Mouse (Mus musculus): ENCODE data around the gene Cfap161. TPM values are rescaled to one million over a fixed set of nuclear protein-coding genes. Genes with fewer than 3 reads are reported as not detected.

Cfap161 gene
- polyA plus RNA-seq, 1 experiment = 0.08 TPM

DNA sequence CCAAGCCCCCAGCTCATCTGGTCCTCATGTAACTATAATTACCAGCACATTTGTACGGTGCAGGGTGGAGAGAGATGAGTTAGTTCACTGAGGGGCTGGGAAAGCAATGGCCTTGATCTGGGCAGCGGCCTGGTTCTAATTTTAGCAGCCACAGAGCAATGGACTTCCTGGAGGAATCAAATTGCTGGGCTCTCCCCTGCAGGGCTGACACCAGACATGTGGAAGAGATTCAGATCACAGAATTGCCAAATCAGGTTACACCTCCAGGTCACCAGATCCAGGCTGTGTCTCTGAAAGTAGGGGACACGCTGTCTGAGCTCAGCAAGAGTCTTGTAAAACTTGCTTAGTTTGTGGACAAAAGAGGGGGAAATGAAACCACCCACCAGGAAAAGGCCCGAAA, 19.3 kb upstream of the Cfap161 start:
- Histone ChIP-seq H3K4me2 (ENCODE audit: low read depth) (peak overlapping the region; percentile 67), H3ac (ENCODE audit: control insufficient read depth, insufficient read length) (no peak overlapping the region), H3K36me3 (ENCODE audit: control insufficient read depth, insufficient read depth) (no peaks in the 10 kb centered on the region), H3K4me3 (no peak overlapping the region), H3K79me2 (ENCODE audit: control insufficient read depth, insufficient read depth) (no peaks in the 10 kb centered on the region), H3K27me3 (ENCODE audit: control insufficient read depth, insufficient read depth, insufficient read length) (no peaks in the 10 kb centered on the region)
- TF ChIP-seq E2F4 (IDR thresholded peaks at IDR 0.05; ENCODE audit: insufficient read depth) = no peak

DNA sequence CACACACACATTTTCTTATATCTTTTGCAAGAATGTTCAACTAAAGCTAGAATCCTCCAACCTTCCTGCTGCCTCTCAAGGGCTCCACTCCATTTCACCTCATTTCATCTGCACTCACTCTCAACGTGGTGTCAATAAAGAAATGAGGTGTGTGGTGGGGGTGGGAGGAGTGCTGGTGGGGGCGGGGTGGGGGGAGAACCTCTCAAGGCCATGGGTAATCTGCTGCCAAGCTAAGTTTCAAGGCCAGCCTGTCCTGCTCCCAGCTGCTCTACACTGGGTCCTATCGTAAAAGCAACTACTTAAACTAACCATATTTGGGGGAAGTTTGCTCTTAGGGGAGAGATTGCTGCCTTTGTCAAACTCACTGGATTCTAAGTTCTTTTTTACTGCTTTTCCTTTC, 18.8 kb upstream of the Cfap161 start:
- Histone ChIP-seq H3K36me3 (ENCODE audit: control insufficient read depth, insufficient read depth) (no peaks in the 10 kb centered on the region), H3ac (ENCODE audit: control insufficient read depth, insufficient read length) (no peak overlapping the region), H3K4me2 (ENCODE audit: low read depth) (peak overlapping the region; percentile 67), H3K4me3 (no peak overlapping the region), H3K27me3 (ENCODE audit: control insufficient read depth, insufficient read depth, insufficient read length) (no peaks in the 10 kb centered on the region), H3K79me2 (ENCODE audit: control insufficient read depth, insufficient read depth) (no peaks in the 10 kb centered on the region)
- TF ChIP-seq MYOD1 (IDR thresholded peaks at IDR 0.05; ENCODE audit: control insufficient read depth in 1 of 3, insufficient read length in 2 of 3, low read depth in 2 of 3) = no peak
- TF ChIP-seq USF1 (IDR thresholded peaks at IDR 0.05; ENCODE audit: low read depth) = no peak
- no peak for TF ChIP-seq MAX (IDR thresholded peaks at IDR 0.05; ENCODE audit: low read depth)
- no peak for TF ChIP-seq TCF12 (IDR thresholded peaks at IDR 0.05; ENCODE audit: insufficient read depth, poor library complexity, severe bottlenecking)
- no peak for TF ChIP-seq TCF3 (IDR thresholded peaks at IDR 0.05; ENCODE audit: insufficient read length, low read depth)
- TF ChIP-seq E2F4 (IDR thresholded peaks at IDR 0.05; ENCODE audit: insufficient read depth) = no peak
- no peak for TF ChIP-seq CEBPB (IDR thresholded peaks at IDR 0.05; ENCODE audit: insufficient read depth, poor library complexity, severe bottlenecking)
- no peak for TF ChIP-seq POLR2AphosphoS2 (IDR thresholded peaks at IDR 0.05; ENCODE audit: insufficient read length, low read depth)

DNA sequence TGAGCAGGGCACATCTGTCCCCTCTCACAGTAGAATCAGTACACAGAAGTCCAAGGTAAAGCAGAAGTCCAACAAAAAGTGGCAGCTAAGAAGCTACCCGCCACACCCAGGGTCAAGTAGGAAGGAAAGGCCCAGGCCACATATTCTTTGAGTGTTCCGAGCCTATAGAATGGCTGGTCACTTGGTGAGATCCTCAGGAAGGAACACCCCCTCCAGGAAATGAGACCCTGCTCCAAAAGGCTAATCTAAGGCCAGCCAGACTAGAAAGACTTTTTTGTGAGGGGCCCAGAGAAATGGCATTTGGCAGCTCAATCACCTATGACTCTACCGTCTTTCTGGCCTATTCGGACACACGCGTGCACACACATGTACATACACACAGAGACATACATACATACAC, 18.3 kb upstream of the Cfap161 start:
- no peak overlapping the region for H3ac ChIP-seq (ENCODE audit: control insufficient read depth, insufficient read length)
- no peaks in the 10 kb centered on the region for H3K27me3 ChIP-seq (ENCODE audit: control insufficient read depth, insufficient read depth, insufficient read length)
- H3K36me3 ChIP-seq (ENCODE audit: control insufficient read depth, insufficient read depth) = no peaks in the 10 kb centered on the region
- H3K4me3 ChIP-seq = no peak overlapping the region
- no peaks in the 10 kb centered on the region for H3K79me2 ChIP-seq (ENCODE audit: control insufficient read depth, insufficient read depth)
- H3K4me2 ChIP-seq (ENCODE audit: low read depth) = peak overlapping the region; percentile 67
- TF ChIP-seq POLR2AphosphoS2 (IDR thresholded peaks at IDR 0.05; ENCODE audit: insufficient read length, low read depth) (no peak), MYOD1 (IDR thresholded peaks at IDR 0.05; ENCODE audit: control insufficient read depth in 1 of 3, insufficient read length in 2 of 3, low read depth in 2 of 3) (no peak), POLR2A (IDR thresholded peaks at IDR 0.05; ENCODE audit: insufficient read length, low read depth) (no peak), MAX (IDR thresholded peaks at IDR 0.05; ENCODE audit: low read depth) (no peak), USF1 (IDR thresholded peaks at IDR 0.05; ENCODE audit: low read depth) (no peak), SRF (IDR thresholded peaks at IDR 0.05; ENCODE audit: control insufficient read depth, insufficient read length, low read depth) (no peak), E2F4 (IDR thresholded peaks at IDR 0.05; ENCODE audit: insufficient read depth) (no peak), MYOG (IDR thresholded peaks at IDR 0.05; ENCODE audit: control insufficient read depth in 1 of 3, insufficient read depth in 1 of 3, insufficient read length in 2 of 3, low read depth in 2 of 3) (no peak), REST (IDR thresholded peaks at IDR 0.05; ENCODE audit: insufficient read depth, insufficient read length) (no peak), CEBPB (IDR thresholded peaks at IDR 0.05; ENCODE audit: insufficient read depth, poor library complexity, severe bottlenecking) (no peak), TCF12 (IDR thresholded peaks at IDR 0.05; ENCODE audit: insufficient read depth, poor library complexity, severe bottlenecking) (no peak), TCF3 (IDR thresholded peaks at IDR 0.05; ENCODE audit: insufficient read length, low read depth) (no peak)

DNA sequence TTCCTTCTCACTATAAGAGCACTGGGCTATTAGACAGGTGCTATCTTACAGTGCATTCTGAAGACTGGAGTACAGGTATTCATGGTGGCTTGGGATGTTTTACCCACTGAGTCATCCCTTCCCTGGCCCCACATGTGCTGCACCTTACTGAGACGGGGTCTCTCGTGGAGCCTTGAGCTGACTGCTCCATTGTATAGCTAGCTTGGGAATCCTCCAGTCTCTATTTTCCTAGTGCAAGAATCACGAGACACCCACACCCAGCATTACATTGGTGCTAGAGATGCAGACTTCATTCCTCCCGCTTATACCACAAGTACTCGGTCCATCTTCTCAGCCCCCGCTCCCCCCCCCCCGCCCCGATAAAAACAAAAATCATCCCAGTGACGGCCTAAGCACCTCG, 17.9 kb upstream of the Cfap161 start:
- Histone ChIP-seq H3K4me3 (no peak overlapping the region), H3K79me2 (ENCODE audit: control insufficient read depth, insufficient read depth) (no peaks in the 10 kb centered on the region), H3K36me3 (ENCODE audit: control insufficient read depth, insufficient read depth) (no peaks in the 10 kb centered on the region), H3K4me2 (ENCODE audit: low read depth) (no peak overlapping the region), H3K27me3 (ENCODE audit: control insufficient read depth, insufficient read depth, insufficient read length) (no peaks in the 10 kb centered on the region), H3ac (ENCODE audit: control insufficient read depth, insufficient read length) (no peak overlapping the region)
- TF ChIP-seq MYOD1 (IDR thresholded peaks at IDR 0.05; ENCODE audit: control insufficient read depth in 1 of 3, insufficient read length in 2 of 3, low read depth in 2 of 3) = no peak
- no peak for TF ChIP-seq MYOG (IDR thresholded peaks at IDR 0.05; ENCODE audit: control insufficient read depth in 1 of 3, insufficient read depth in 1 of 3, insufficient read length in 2 of 3, low read depth in 2 of 3)
- TF ChIP-seq E2F4 (IDR thresholded peaks at IDR 0.05; ENCODE audit: insufficient read depth) = no peak
- TF ChIP-seq REST (IDR thresholded peaks at IDR 0.05; ENCODE audit: insufficient read depth, insufficient read length) = no peak
- no peak for TF ChIP-seq TCF12 (IDR thresholded peaks at IDR 0.05; ENCODE audit: insufficient read depth, poor library complexity, severe bottlenecking)
- no peak for TF ChIP-seq POLR2A (IDR thresholded peaks at IDR 0.05; ENCODE audit: insufficient read length, low read depth)
- no peak for TF ChIP-seq TCF3 (IDR thresholded peaks at IDR 0.05; ENCODE audit: insufficient read length, low read depth)
- no peak for TF ChIP-seq USF1 (IDR thresholded peaks at IDR 0.05; ENCODE audit: low read depth)
- no peak for TF ChIP-seq MAX (IDR thresholded peaks at IDR 0.05; ENCODE audit: low read depth)
- no peak for TF ChIP-seq POLR2AphosphoS2 (IDR thresholded peaks at IDR 0.05; ENCODE audit: insufficient read length, low read depth)
- TF ChIP-seq CEBPB (IDR thresholded peaks at IDR 0.05; ENCODE audit: insufficient read depth, poor library complexity, severe bottlenecking) = no peak
- no peak for TF ChIP-seq SRF (IDR thresholded peaks at IDR 0.05; ENCODE audit: control insufficient read depth, insufficient read length, low read depth)

DNA sequence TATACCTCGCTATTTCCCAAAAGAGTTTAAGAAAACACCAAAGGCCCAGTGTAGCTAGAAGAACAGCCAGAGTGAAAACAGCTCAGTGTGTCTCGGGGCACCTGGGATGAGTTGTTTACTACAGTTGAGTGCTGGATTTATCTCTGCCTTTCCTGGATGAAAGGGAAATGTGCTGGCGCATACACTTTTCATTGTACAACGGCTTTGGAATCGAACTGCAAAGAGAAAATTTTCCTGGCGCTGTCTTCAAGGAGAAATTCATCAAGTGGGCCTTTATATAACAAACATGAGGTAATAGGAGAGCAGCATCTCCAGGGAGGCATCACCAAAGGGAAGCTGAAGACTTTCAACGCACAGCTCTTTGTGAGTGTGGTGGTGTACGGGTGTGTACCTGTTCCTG, 17.2 kb upstream of the Cfap161 start:
- TF ChIP-seq SRF (IDR thresholded peaks at IDR 0.05; ENCODE audit: control insufficient read depth, insufficient read length, low read depth) (no peak), POLR2AphosphoS2 (IDR thresholded peaks at IDR 0.05; ENCODE audit: insufficient read length, low read depth) (no peak), TCF12 (IDR thresholded peaks at IDR 0.05; ENCODE audit: insufficient read depth, poor library complexity, severe bottlenecking) (no peak), MAX (IDR thresholded peaks at IDR 0.05; ENCODE audit: low read depth) (no peak), USF1 (IDR thresholded peaks at IDR 0.05; ENCODE audit: low read depth) (no peak), POLR2A (IDR thresholded peaks at IDR 0.05; ENCODE audit: insufficient read length, low read depth) (no peak), REST (IDR thresholded peaks at IDR 0.05; ENCODE audit: insufficient read depth, insufficient read length) (no peak), E2F4 (IDR thresholded peaks at IDR 0.05; ENCODE audit: insufficient read depth) (no peak), CEBPB (IDR thresholded peaks at IDR 0.05; ENCODE audit: insufficient read depth, poor library complexity, severe bottlenecking) (no peak), MYOG (IDR thresholded peaks at IDR 0.05; ENCODE audit: control insufficient read depth in 1 of 3, insufficient read depth in 1 of 3, insufficient read length in 2 of 3, low read depth in 2 of 3) (no peak), TCF3 (IDR thresholded peaks at IDR 0.05; ENCODE audit: insufficient read length, low read depth) (no peak), MYOD1 (IDR thresholded peaks at IDR 0.05; ENCODE audit: control insufficient read depth in 1 of 3, insufficient read length in 2 of 3, low read depth in 2 of 3) (no peak)
- no peaks in the 10 kb centered on the region for H3K36me3 ChIP-seq (ENCODE audit: control insufficient read depth, insufficient read depth)
- H3K27me3 ChIP-seq (ENCODE audit: control insufficient read depth, insufficient read depth, insufficient read length) = no peaks in the 10 kb centered on the region
- no peaks in the 10 kb centered on the region for H3K79me2 ChIP-seq (ENCODE audit: control insufficient read depth, insufficient read depth)
- no peak overlapping the region for H3K4me2 ChIP-seq (ENCODE audit: low read depth)
- H3ac ChIP-seq (ENCODE audit: control insufficient read depth, insufficient read length) = no peak overlapping the region
- H3K4me3 ChIP-seq = no peak overlapping the region

All from myocyte (in vitro differentiated cells).